Mouse (Mus musculus) testis, adult 2 months (tissue): ENCODE measurements around the gene Parva.

ENCODE experiments used
- CTCF ChIP-seq: fragments of 200-500 bp; IDR thresholded peaks from 2 replicates; pipeline ENCODE4 v1.5.1; 2012; ENCODE audit warnings: low read depth, mild to moderate bottlenecking, inconsistent platforms, low read length, moderate library complexity; ENCODE audit not compliant: control insufficient read depth, insufficient read depth, insufficient replicate concordance
- POLR2A ChIP-seq: fragments of 200-500 bp; IDR thresholded peaks from 2 replicates; pipeline ENCODE4 v1.6.1; 2012; ENCODE audit warnings: low read depth, mild to moderate bottlenecking, inconsistent platforms, low read length, moderate library complexity; ENCODE audit not compliant: control insufficient read depth

- TF ChIP-seq CTCF (no peak), POLR2A (no peak)
Measured at GRCm38 (mm10) chr7:112582882-112583405, 155.6 kb downstream of the Parva start.
